Mouse (Mus musculus): ENCODE results near the gene Olfr1047. TPM values are rescaled to one million over a fixed set of nuclear protein-coding genes. Genes with fewer than 3 reads are reported as not detected.
"Not testable (repeated sequence)": the region's sequence is repeated elsewhere in the genome, so short reads cannot be mapped to it uniquely, and the experiment has no call there.

Gene Olfr1047
- polyA plus RNA-seq (2015; fragmentation: Nextera tagmentation; extraction: Ambion mirVana) = not detected in 2 replicates

GRCm38 (mm10) chr2:86231301-86231700, at the start of gene Olfr1047:
TSS of gene Olfr1047 (minus strand) at chr2:86231401.
- DNase-seq (ENCODE audit: low spot score) (no peak), ATAC-seq (ENCODE audit: low FRiP score, low TSS enrichment) (no peak)
- Histone ChIP-seq H3K4me1 (replicated peaks; ENCODE audit: control insufficient read depth, insufficient read depth) (no peaks in the 10 kb centered on the region), H3K4me3 (ENCODE audit: low read depth, low read length) (no peak within 1 kb of the TSS), H3K4me2 (replicated peaks; ENCODE audit: low read depth) (no peak within 1 kb of the TSS), H3K9ac (ENCODE audit: low read length) (no peak within 1 kb of the TSS), H3K9me3 (ENCODE audit: control insufficient read depth, low read length) (no peaks in the 10 kb centered on the region), H3K27ac (replicated peaks) (no peak within 1 kb of the TSS), H3K36me3 (ENCODE audit: control insufficient read depth, insufficient read depth, low read length) (no peaks in the 10 kb centered on the region), H3K27me3 (ENCODE audit: control insufficient read depth, insufficient read depth, low read length) (no peaks in the 10 kb centered on the region)
- WGBS = 83% methylated on average over 1 of the region's 1 CpGs
- no peak for TF ChIP-seq EP300 (optimal IDR thresholded peaks at IDR 0.05)
- no peak for TF ChIP-seq CTCF (IDR thresholded peaks at IDR 0.05; ENCODE audit: low read depth)

- ATAC-seq (ENCODE audit: low FRiP score, low TSS enrichment); H3K4me3 ChIP-seq (ENCODE audit: low read depth, low read length); H3K27me3 ChIP-seq (ENCODE audit: control insufficient read depth, insufficient read depth, low read length); H3K36me3 ChIP-seq (ENCODE audit: control insufficient read depth, insufficient read depth, low read length); H3K4me1 ChIP-seq (replicated peaks; ENCODE audit: control insufficient read depth, insufficient read depth); H3K4me2 ChIP-seq (replicated peaks; ENCODE audit: low read depth); H3K9ac ChIP-seq (ENCODE audit: low read length); H3K27ac ChIP-seq (replicated peaks); H3K9me3 ChIP-seq (ENCODE audit: control insufficient read depth, low read length); DNase-seq (ENCODE audit: low spot score): not testable (repeated sequence)
These were observed 47.8 kb upstream of the Olfr1047 start, which contains the start of gene Olfr1051 for GRCm38 (mm10) chr2:86278988-86279387. TSS of gene Olfr1051 (minus strand) at chr2:86279088.

- H3K27ac ChIP-seq (replicated peaks); H3K4me2 ChIP-seq (replicated peaks; ENCODE audit: low read depth); DNase-seq (ENCODE audit: low spot score); H3K4me1 ChIP-seq (replicated peaks; ENCODE audit: control insufficient read depth, insufficient read depth); H3K4me3 ChIP-seq (ENCODE audit: low read depth, low read length); H3K36me3 ChIP-seq (ENCODE audit: control insufficient read depth, insufficient read depth, low read length); H3K9me3 ChIP-seq (ENCODE audit: control insufficient read depth, low read length); ATAC-seq (ENCODE audit: low FRiP score, low TSS enrichment); H3K9ac ChIP-seq (ENCODE audit: low read length); H3K27me3 ChIP-seq (ENCODE audit: control insufficient read depth, insufficient read depth, low read length): not testable (repeated sequence)
These were observed 27.0 kb upstream of the Olfr1047 start, which contains the start of gene Olfr1049 for GRCm38 (mm10) chr2:86258228-86258627. TSS of gene Olfr1049 (minus strand) at chr2:86258328.

- TF ChIP-seq EP300 (optimal IDR thresholded peaks at IDR 0.05) = no peak
- TF ChIP-seq CTCF (IDR thresholded peaks at IDR 0.05; ENCODE audit: low read depth) = no peak
- ATAC-seq (ENCODE audit: low FRiP score, low TSS enrichment) = no peak
- no peak within 1 kb of the TSS for H3K4me2 ChIP-seq (replicated peaks; ENCODE audit: low read depth)
- H3K27ac ChIP-seq (replicated peaks) = no peak within 1 kb of the TSS
- DNase-seq (ENCODE audit: low spot score) = no peak
- no peak within 1 kb of the TSS for H3K9ac ChIP-seq (ENCODE audit: low read length)
- no peaks in the 10 kb centered on the region for H3K27me3 ChIP-seq (ENCODE audit: control insufficient read depth, insufficient read depth, low read length)
- no peak within 1 kb of the TSS for H3K4me3 ChIP-seq (ENCODE audit: low read depth, low read length)
- H3K36me3 ChIP-seq (ENCODE audit: control insufficient read depth, insufficient read depth, low read length) = no peaks in the 10 kb centered on the region
- no peaks in the 10 kb centered on the region for H3K9me3 ChIP-seq (ENCODE audit: control insufficient read depth, low read length)
- H3K4me1 ChIP-seq (replicated peaks; ENCODE audit: control insufficient read depth, insufficient read depth) = no peaks in the 10 kb centered on the region
These were observed 9.0 kb upstream of the Olfr1047 start, which contains the start of gene Olfr1048 for GRCm38 (mm10) chr2:86240189-86240588. TSS of gene Olfr1048 (minus strand) at chr2:86240289.

GRCm38 (mm10) chr2:86219214-86219613, 12.0 kb downstream of the Olfr1047 start, which contains the start of gene Olfr1046:
TSS of gene Olfr1046 (minus strand) at chr2:86219314.
- no peaks in the 10 kb centered on the region for H3K36me3 ChIP-seq (ENCODE audit: control insufficient read depth, insufficient read depth, low read length)
- no peaks in the 10 kb centered on the region for H3K9me3 ChIP-seq (ENCODE audit: control insufficient read depth, low read length)
- DNase-seq (ENCODE audit: low spot score) = no peak
- H3K9ac ChIP-seq (ENCODE audit: low read length) = no peak within 1 kb of the TSS
- no peaks in the 10 kb centered on the region for H3K27me3 ChIP-seq (ENCODE audit: control insufficient read depth, insufficient read depth, low read length)
- TF ChIP-seq CTCF (IDR thresholded peaks at IDR 0.05; ENCODE audit: low read depth) = no peak
- no peak for TF ChIP-seq EP300 (optimal IDR thresholded peaks at IDR 0.05)
- H3K4me3 ChIP-seq (ENCODE audit: low read depth, low read length) = no peak within 1 kb of the TSS
- ATAC-seq (ENCODE audit: low FRiP score, low TSS enrichment) = no peak
- H3K4me2 ChIP-seq (replicated peaks; ENCODE audit: low read depth) = no peak within 1 kb of the TSS
- no peak within 1 kb of the TSS for H3K27ac ChIP-seq (replicated peaks)
- 77% methylated on average over 2 of the region's 2 CpGs for WGBS
- no peaks in the 10 kb centered on the region for H3K4me1 ChIP-seq (replicated peaks; ENCODE audit: control insufficient read depth, insufficient read depth)

- no peaks in the 10 kb centered on the region for H3K36me3 ChIP-seq (ENCODE audit: control insufficient read depth, insufficient read depth, low read length)
- ATAC-seq (ENCODE audit: low FRiP score, low TSS enrichment) (no peak), DNase-seq (ENCODE audit: low spot score) (no peak)
- no peak within 1 kb of the TSS for H3K4me3 ChIP-seq (ENCODE audit: low read depth, low read length)
- H3K9ac ChIP-seq (ENCODE audit: low read length) = no peak within 1 kb of the TSS
- no peaks in the 10 kb centered on the region for H3K9me3 ChIP-seq (ENCODE audit: control insufficient read depth, low read length)
- no peak within 1 kb of the TSS for H3K27ac ChIP-seq (replicated peaks)
- no peaks in the 10 kb centered on the region for H3K4me1 ChIP-seq (replicated peaks; ENCODE audit: control insufficient read depth, insufficient read depth)
- TF ChIP-seq EP300 (optimal IDR thresholded peaks at IDR 0.05) = no peak
- TF ChIP-seq CTCF (IDR thresholded peaks at IDR 0.05; ENCODE audit: low read depth) = no peak
- H3K4me2 ChIP-seq (replicated peaks; ENCODE audit: low read depth) = no peak within 1 kb of the TSS
- H3K27me3 ChIP-seq (ENCODE audit: control insufficient read depth, insufficient read depth, low read length) = no peaks in the 10 kb centered on the region
These were observed 28.3 kb downstream of the Olfr1047 start, which contains the start of gene Olfr1045 for GRCm38 (mm10) chr2:86202909-86203308. TSS of gene Olfr1045 (minus strand) at chr2:86203009.

Data from stomach, postnatal 0 days (tissue).